Mouse (Mus musculus) heart, embryonic 16.5 days (tissue): ENCODE results near the gene Hoxa6. TPM values are rescaled to one million over a fixed set of nuclear protein-coding genes. Genes with fewer than 3 reads are reported as not detected.

Experiments
- ATAC-seq: fragments of 200-750 bp; cut with Nextera tagmentation; replicated peaks from 2 replicates; pipeline ENCODE4 v1.8.0; 2017; ENCODE audit warnings: moderate number of reproducible peaks; ENCODE audit not compliant: insufficient read depth, low FRiP score; ENCODE audit errors: extremely low read depth
- H3K27ac ChIP-seq: fragments of 300-500 bp; sonication (generic); 2 replicates; pipeline ENCODE4 v1.5.1; 2014; ENCODE audit warnings: mild to moderate bottlenecking, low read length, control low read depth, moderate library complexity
- H3K27me3 ChIP-seq: fragments of 300-500 bp; sonication (generic); 2 replicates; pipeline ENCODE4 v1.6.1; 2014; ENCODE audit warnings: low read length, mixed read lengths; ENCODE audit not compliant: control insufficient read depth, insufficient read depth
- H3K36me3 ChIP-seq: fragments of 300-500 bp; sonication (generic); 2 replicates; pipeline ENCODE4 v1.6.1; 2014; ENCODE audit not compliant: control insufficient read depth, insufficient read depth
- H3K4me1 ChIP-seq: fragments of 300-500 bp; sonication (generic); 2 replicates; pipeline ENCODE4 v1.6.1; 2014; ENCODE audit warnings: low read length, mixed read lengths; ENCODE audit not compliant: control insufficient read depth, insufficient read depth
- H3K4me2 ChIP-seq: fragments of 300-500 bp; sonication (generic); 2 replicates; pipeline ENCODE4 v1.6.1; 2014; ENCODE audit warnings: low read depth, mild to moderate bottlenecking, control low read depth, low read length
- H3K4me3 ChIP-seq: fragments of 300-500 bp; sonication (generic); 2 replicates; pipeline ENCODE4 v1.5.1; 2014; ENCODE audit warnings: mild to moderate bottlenecking, control low read depth, low read length
- H3K9ac ChIP-seq: fragments of 300-500 bp; sonication (generic); 2 replicates; pipeline ENCODE4 v1.6.1; 2014; ENCODE audit warnings: low read length, control low read depth
- H3K9me3 ChIP-seq: fragments of 300-500 bp; sonication (generic); replicated peaks from 2 replicates; pipeline ENCODE4 v1.6.1; 2016; ENCODE audit warnings: low read length; ENCODE audit not compliant: control insufficient read depth
- WGBS: fragments of 180-500 bp; shearing (Covaris S2); extraction: QIAGEN DNeasy Blood & Tissue Kit; methylation state at CpG from one replicate; pipeline ENCODE4 v1.1.7; 2014; 5-methylcytosine and 5-hydroxymethylcytosine counted together
- polyA plus RNA-seq: library from polyadenylated mRNA; unstranded; fragments of >200 nt; fragmentation: Nextera tagmentation; extraction: Ambion mirVana; gene quantifications from 2 replicates; pipeline ENCODE4 v1.2.1, GENCODE M21; 2015

Hoxa6 gene
- polyA plus RNA-seq, 1 experiment from 2014 or later: not detected

- no peak for ATAC-seq
- H3K4me3 ChIP-seq: no peak overlapping the region
- no peak overlapping the region for H3K27ac ChIP-seq
- no peak overlapping the region for H3K9ac ChIP-seq
- H3K4me1 ChIP-seq: no peaks in the 10 kb centered on the region
- WGBS: 3% methylated on average over 44 of the region's 44 CpGs
- no peaks in the 10 kb centered on the region for H3K9me3 ChIP-seq
- no peaks in the 10 kb centered on the region for H3K36me3 ChIP-seq
- no peak overlapping the region for H3K4me2 ChIP-seq
- H3K27me3 ChIP-seq: peaks cover 85% of the 10 kb centered on the region
These were observed 21.3 kb upstream of the Hoxa6 start for GRCm38 (mm10) chr6:52229558-52230416.

GRCm38 (mm10) chr6:52228475-52229465, 20.2 kb upstream of the Hoxa6 start:
- no peak overlapping the region for H3K4me3 ChIP-seq
- no peak overlapping the region for H3K27ac ChIP-seq
- H3K9me3 ChIP-seq: no peaks in the 10 kb centered on the region
- WGBS: 2% methylated on average over 38 of the region's 38 CpGs
- H3K27me3 ChIP-seq: peaks cover 83% of the 10 kb centered on the region
- no peak overlapping the region for H3K4me2 ChIP-seq
- no peaks in the 10 kb centered on the region for H3K4me1 ChIP-seq
- H3K9ac ChIP-seq: no peak overlapping the region
- H3K36me3 ChIP-seq: no peaks in the 10 kb centered on the region
- no peak for ATAC-seq

DNA sequence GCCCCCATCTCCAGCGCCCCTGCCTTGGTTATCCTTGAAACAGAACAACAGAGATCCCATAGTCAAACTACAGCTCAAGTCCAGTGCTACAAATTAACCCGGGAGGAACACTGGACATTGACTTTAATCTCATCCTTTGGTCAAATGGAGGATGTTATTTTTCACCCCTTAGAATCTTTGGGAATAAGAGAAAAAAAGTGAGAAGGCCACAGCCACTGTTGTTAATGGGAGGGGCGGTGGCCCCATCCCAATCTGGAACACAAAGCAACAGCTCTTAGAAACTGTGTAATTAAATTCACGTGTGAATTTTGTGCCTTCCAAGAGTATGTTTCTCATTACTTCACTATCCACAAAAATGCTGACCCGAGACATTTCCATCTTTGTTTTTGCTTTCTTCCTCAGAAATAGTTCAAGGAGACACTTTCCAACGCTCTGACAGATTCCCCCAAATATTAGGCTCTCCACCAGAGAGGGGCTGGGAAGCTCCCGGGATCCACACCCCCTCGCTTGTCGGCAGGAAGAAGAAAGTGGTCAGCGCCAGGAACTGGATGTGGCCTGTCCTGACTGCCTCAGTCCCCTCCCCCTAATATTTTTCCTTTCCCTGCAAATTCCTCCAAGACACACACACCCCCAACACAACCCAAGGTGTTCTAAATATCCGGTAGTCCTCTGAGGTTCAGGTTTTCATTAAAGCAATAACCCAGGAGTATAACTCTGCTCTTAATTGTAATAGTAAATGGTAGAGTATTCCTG, 19.1 kb upstream of the Hoxa6 start:
- no peak for ATAC-seq

DNA sequence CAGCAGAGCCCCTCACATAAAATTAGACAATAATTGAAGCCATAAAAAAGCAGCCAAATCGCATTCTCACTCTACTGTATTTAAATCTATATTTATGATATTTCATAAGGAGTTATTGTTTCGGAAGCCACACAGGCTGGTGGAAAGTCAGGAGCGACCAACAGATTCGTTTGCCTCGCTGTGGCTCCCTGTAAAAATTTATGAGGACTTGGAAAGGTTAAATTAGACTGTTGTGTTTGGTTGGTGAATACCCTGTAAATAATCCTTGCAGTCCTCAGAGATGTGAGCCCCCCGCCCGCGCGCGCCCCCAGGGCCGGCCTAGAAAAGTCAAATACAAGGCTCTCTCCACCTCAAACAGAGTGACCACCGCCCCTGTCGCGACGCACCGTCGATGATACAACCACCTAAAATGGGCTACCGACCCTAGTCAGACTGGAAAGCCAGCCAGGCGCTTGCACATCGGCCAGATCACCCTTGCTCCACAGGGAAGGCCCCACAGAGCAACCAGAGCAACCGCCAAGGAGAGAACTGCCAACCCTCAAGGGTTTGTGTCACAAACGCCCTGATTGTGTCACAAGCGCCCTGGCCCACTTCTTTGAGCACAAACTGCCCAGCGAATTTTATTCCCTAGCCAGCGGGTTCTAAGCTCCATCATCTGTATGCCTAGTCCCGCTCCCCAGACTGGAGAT, 18.2 kb upstream of the Hoxa6 start:
- Histone ChIP-seq H3K36me3 (no peaks in the 10 kb centered on the region), H3K4me3 (no peak overlapping the region), H3K9me3 (no peaks in the 10 kb centered on the region), H3K27ac (no peak overlapping the region), H3K9ac (no peak overlapping the region), H3K4me2 (no peak overlapping the region), H3K27me3 (peaks cover 88% of the 10 kb centered on the region), H3K4me1 (no peaks in the 10 kb centered on the region; the same call in 1 of the 2 replicates)
- no peak for ATAC-seq
- 6% methylated on average over 26 of the region's 26 CpGs for WGBS

More for the DNA sequence above, 19.1 kb upstream of the Hoxa6 start:
- H3K4me3 ChIP-seq: no peak overlapping the region
- no peak overlapping the region for H3K4me2 ChIP-seq
- peaks cover 86% of the 10 kb centered on the region for H3K27me3 ChIP-seq
- H3K36me3 ChIP-seq: no peaks in the 10 kb centered on the region
- no peak overlapping the region for H3K27ac ChIP-seq
- H3K9ac ChIP-seq: no peak overlapping the region
- no peaks in the 10 kb centered on the region for H3K4me1 ChIP-seq
- H3K9me3 ChIP-seq: no peaks in the 10 kb centered on the region
- WGBS: 9% methylated on average over 11 of the region's 11 CpGs

DNA sequence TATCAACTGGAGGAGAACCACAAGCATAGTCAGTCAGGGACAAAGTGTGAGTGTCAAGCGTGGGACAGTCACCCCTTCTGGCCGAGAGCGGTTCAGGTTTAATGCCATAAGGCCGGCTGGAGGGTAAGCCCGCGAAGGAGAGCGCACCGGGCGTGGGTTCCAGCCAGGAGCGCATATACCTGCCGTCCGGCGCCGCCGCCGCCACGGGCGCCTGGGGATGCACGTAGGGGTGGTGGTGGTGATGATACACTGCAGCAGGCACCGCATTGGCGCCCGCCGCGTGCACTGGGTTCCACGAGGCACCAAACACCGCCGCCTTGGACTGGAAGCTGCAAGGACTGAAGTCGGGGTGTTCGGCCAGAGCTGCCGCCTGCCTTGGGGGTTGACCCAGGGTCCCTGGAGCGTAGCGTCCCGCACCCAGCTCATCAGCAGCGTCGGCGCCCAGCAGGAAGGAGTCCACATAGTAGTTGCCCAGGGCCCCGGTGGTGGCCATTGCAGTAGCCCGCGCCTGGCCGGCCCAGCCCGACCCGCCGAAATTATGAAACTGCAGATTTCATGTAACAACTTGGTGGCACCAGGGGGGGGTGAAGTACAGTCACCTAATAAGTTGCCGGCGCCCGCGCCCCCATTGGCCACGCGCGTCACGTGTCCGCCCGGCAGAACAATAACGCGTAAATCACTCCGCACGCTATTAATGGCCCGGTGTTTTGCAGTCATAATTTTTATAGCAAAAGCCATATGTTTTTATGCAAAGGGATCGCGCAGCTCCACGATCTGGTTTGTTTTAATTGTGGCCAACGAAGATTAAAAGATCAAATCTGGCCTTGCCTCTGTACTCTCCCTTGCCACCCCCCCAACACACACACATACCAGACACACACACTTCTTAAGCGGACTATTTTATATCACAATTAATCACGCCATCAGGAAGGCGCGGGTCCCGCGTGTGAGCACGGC, 17.4 kb upstream of the Hoxa6 start:
- no peak overlapping the region for H3K4me2 ChIP-seq
- ATAC-seq: no peak
- WGBS: 2% methylated on average over 69 of the region's 69 CpGs
- H3K36me3 ChIP-seq: no peaks in the 10 kb centered on the region
- peaks cover 3% of the 10 kb centered on the region for H3K4me1 ChIP-seq
- no peak overlapping the region for H3K4me3 ChIP-seq
- peaks cover 91% of the 10 kb centered on the region for H3K27me3 ChIP-seq
- H3K9ac ChIP-seq: no peak overlapping the region
- no peak overlapping the region for H3K27ac ChIP-seq
- H3K9me3 ChIP-seq: no peaks in the 10 kb centered on the region

DNA sequence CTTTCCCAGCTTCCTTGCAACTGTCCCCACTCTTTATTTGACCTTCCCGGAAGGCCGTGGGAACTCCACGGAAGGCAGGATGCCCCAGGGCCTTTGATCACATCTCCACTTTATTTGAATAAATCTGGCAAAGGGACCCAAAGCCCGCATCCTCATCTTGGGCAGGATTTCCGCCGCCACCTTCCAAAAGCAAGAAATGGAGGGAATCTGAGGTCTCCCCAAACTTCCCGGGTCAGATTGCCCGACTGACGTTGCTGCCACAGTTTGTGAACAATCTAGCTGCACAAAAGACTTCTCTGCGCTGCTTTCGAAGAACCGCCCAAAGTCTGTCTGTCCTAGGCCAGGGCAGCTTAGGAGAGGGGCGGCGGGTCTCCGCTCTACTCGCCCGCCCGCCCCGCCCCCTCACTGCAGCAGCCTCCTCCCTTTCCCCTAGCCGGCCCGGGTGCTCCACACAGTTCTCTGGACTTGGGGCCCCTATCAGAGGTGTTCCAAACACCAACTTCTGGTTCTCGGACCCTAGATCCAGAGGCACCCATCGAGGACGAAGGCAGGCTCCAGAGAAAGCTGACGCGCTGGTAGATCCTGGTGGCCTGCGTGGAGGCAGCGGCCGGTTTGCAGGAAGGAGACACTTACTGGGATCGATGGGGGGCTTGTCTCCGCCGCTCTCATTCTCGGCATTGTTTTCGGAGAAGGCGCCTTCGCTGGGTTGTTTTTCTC, 16.5 kb upstream of the Hoxa6 start:
- ATAC-seq: no peak
- H3K4me2 ChIP-seq: no peak overlapping the region
- H3K36me3 ChIP-seq: no peaks in the 10 kb centered on the region
- 2% methylated on average over 36 of the region's 36 CpGs for WGBS
- no peaks in the 10 kb centered on the region for H3K9me3 ChIP-seq
- no peak overlapping the region for H3K9ac ChIP-seq
- H3K27me3 ChIP-seq: peaks cover 93% of the 10 kb centered on the region
- H3K27ac ChIP-seq: no peak overlapping the region
- H3K4me3 ChIP-seq: no peak overlapping the region
- peaks cover 3% of the 10 kb centered on the region for H3K4me1 ChIP-seq

DNA sequence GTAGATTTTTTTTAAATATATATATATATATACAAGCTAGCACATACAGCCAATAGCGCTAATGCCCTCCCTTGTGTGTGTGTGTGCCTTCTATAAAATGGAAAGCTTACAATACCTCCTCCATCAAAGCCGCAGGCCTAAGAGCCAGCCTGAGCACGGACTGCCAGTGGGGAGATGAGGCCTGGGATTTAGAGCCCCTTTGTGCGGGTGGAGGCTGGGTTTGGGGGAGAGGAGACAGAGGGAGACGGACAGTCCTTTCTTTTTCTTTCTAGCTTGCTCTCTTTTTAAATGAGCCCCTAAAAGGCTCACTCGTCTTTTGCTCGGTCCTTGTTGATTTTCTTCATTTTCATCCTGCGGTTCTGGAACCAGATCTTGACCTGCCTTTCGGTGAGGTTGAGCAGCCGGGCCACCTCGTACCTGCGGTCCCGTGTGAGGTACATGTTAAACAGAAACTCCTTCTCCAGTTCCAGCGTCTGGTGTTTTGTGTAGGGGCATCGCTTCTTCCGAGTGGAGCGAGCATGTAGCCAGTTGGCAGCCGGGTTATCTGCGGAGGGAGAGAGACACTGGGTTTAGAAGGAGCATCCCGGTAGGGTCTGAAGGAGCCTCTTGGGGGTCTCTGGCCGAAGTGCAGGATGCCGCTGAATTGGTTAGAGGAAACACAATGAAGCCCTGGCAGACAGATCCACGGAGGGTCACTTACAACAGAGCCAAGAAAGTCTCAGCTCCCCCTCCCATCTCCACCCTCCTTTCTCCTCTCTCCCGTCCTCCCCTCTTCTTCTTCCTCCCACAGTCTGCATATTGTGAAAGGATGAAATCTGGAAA, 15.6 kb upstream of the Hoxa6 start:
- Histone ChIP-seq H3K27ac (no peak overlapping the region), H3K4me2 (no peak overlapping the region)

More for the DNA sequence above, 15.6 kb upstream of the Hoxa6 start:
- no peak for ATAC-seq
- Histone ChIP-seq H3K9me3 (no peaks in the 10 kb centered on the region), H3K36me3 (no peaks in the 10 kb centered on the region), H3K27me3 (peaks cover 93% of the 10 kb centered on the region), H3K4me1 (peaks cover 3% of the 10 kb centered on the region), H3K4me3 (no peak overlapping the region), H3K9ac (no peak overlapping the region)
- WGBS: 6% methylated on average over 24 of the region's 24 CpGs
